Mouse (Mus musculus): Measurements from ENCODE around the gene Tmed9. TPM values are rescaled to one million over a fixed set of nuclear protein-coding genes. Genes with fewer than 3 reads are reported as not detected.

The Tmed9 gene
- polyA plus RNA-seq (2014; fragmentation: Nextera tagmentation; extraction: Ambion mirVana): 55.6 and 57.8 TPM in 2 replicates

GRCm38 (mm10) chr13:55573432-55573831, at the start of gene Tmed9:
Gene Tmed9, plus strand, starts transcription at chr13:55573732.
- Histone ChIP-seq H3K36me3 (replicated peaks; ENCODE audit: control insufficient read depth, insufficient read depth, low read depth, low read length) (no peaks in the 10 kb centered on the region; the same call in 1 of the 2 replicates), H3K4me3 (ENCODE audit: low read depth, low read length) (no peak within 1 kb of the TSS), H3K4me2 (ENCODE audit: low read depth, low read length) (no peak within 1 kb of the TSS), H3K9ac (replicated peaks; ENCODE audit: low read length) (no peak within 1 kb of the TSS), H3K27ac (replicated peaks; ENCODE audit: low read depth, low read length) (no peak within 1 kb of the TSS), H3K4me1 (ENCODE audit: control insufficient read depth, insufficient read depth, low read length) (peaks cover 5% of the 10 kb centered on the region), H3K27me3 (ENCODE audit: control insufficient read depth, insufficient read depth, low read length) (no peaks in the 10 kb centered on the region), H3K9me3 (replicated peaks; ENCODE audit: control insufficient read depth, low read length) (no peaks in the 10 kb centered on the region)
- ATAC-seq (replicated peaks; ENCODE audit: insufficient number of reproducible peaks, low FRiP score, low TSS enrichment, low read depth) (no peak), DNase-seq (ENCODE audit: low spot score) (no peak)
- 97% methylated on average over 2 of the region's 2 CpGs for WGBS

GRCm38 (mm10) chr13:55523951-55524600, 49.5 kb upstream of the Tmed9 start:
- no peak overlapping the region for H3K9ac ChIP-seq (replicated peaks; ENCODE audit: low read length)

GRCm38 (mm10) chr13:55525733-55526553, 47.6 kb upstream of the Tmed9 start:
- Histone ChIP-seq H3K36me3 (replicated peaks; ENCODE audit: control insufficient read depth, insufficient read depth, low read depth, low read length) (peaks cover 11% of the 10 kb centered on the region), H3K27me3 (ENCODE audit: control insufficient read depth, insufficient read depth, low read length) (no peaks in the 10 kb centered on the region), H3K27ac (replicated peaks; ENCODE audit: low read depth, low read length) (no peak overlapping the region), H3K4me1 (ENCODE audit: control insufficient read depth, insufficient read depth, low read length) (peaks cover 4% of the 10 kb centered on the region; the same call in 1 of the 2 replicates), H3K4me3 (ENCODE audit: low read depth, low read length) (no peak overlapping the region), H3K4me2 (ENCODE audit: low read depth, low read length) (no peak overlapping the region), H3K9ac (replicated peaks; ENCODE audit: low read length) (no peak overlapping the region), H3K9me3 (replicated peaks; ENCODE audit: control insufficient read depth, low read length) (no peaks in the 10 kb centered on the region)
- 77% methylated on average over 16 of the region's 16 CpGs for WGBS
- DNase-seq (ENCODE audit: low spot score) (no peak), ATAC-seq (replicated peaks; ENCODE audit: insufficient number of reproducible peaks, low FRiP score, low TSS enrichment, low read depth) (no peak)

More at GRCm38 (mm10) chr13:55523951-55524600, 49.5 kb upstream of the Tmed9 start:
- Histone ChIP-seq H3K27me3 (ENCODE audit: control insufficient read depth, insufficient read depth, low read length) (no peaks in the 10 kb centered on the region), H3K4me2 (ENCODE audit: low read depth, low read length) (no peak overlapping the region), H3K4me1 (ENCODE audit: control insufficient read depth, insufficient read depth, low read length) (peaks cover 4% of the 10 kb centered on the region; the same call in 1 of the 2 replicates), H3K4me3 (ENCODE audit: low read depth, low read length) (no peak overlapping the region), H3K9me3 (replicated peaks; ENCODE audit: control insufficient read depth, low read length) (no peaks in the 10 kb centered on the region), H3K36me3 (replicated peaks; ENCODE audit: control insufficient read depth, insufficient read depth, low read depth, low read length) (no peaks in the 10 kb centered on the region), H3K27ac (replicated peaks; ENCODE audit: low read depth, low read length) (no peak overlapping the region)
- ATAC-seq (replicated peaks; ENCODE audit: insufficient number of reproducible peaks, low FRiP score, low TSS enrichment, low read depth) (no peak), DNase-seq (ENCODE audit: low spot score) (no peak)
- 85% methylated on average over 23 of the region's 23 CpGs for WGBS

GRCm38 (mm10) chr13:55527212-55527611, 46.3 kb upstream of the Tmed9 start:
- H3K4me1 ChIP-seq (ENCODE audit: control insufficient read depth, insufficient read depth, low read length): peaks cover 4% of the 10 kb centered on the region; the same call in 1 of the 2 replicates
- H3K9me3 ChIP-seq (replicated peaks; ENCODE audit: control insufficient read depth, low read length): no peaks in the 10 kb centered on the region
- ATAC-seq (replicated peaks; ENCODE audit: insufficient number of reproducible peaks, low FRiP score, low TSS enrichment, low read depth) (no peak), DNase-seq (ENCODE audit: low spot score) (no peak)
- no peak overlapping the region for H3K9ac ChIP-seq (replicated peaks; ENCODE audit: low read length)
- H3K36me3 ChIP-seq (replicated peaks; ENCODE audit: control insufficient read depth, insufficient read depth, low read depth, low read length): peaks cover 19% of the 10 kb centered on the region
- H3K4me3 ChIP-seq (ENCODE audit: low read depth, low read length): no peak overlapping the region
- WGBS: 87% methylated on average over 16 of the region's 16 CpGs
- H3K27ac ChIP-seq (replicated peaks; ENCODE audit: low read depth, low read length): no peak overlapping the region
- H3K27me3 ChIP-seq (ENCODE audit: control insufficient read depth, insufficient read depth, low read length): no peaks in the 10 kb centered on the region
- H3K4me2 ChIP-seq (ENCODE audit: low read depth, low read length): no peak overlapping the region

- WGBS: 79% methylated on average over 18 of the region's 18 CpGs
- Histone ChIP-seq H3K27ac (replicated peaks; ENCODE audit: low read depth, low read length) (no peak overlapping the region), H3K4me3 (ENCODE audit: low read depth, low read length) (no peak overlapping the region), H3K9me3 (replicated peaks; ENCODE audit: control insufficient read depth, low read length) (no peaks in the 10 kb centered on the region), H3K27me3 (ENCODE audit: control insufficient read depth, insufficient read depth, low read length) (no peaks in the 10 kb centered on the region), H3K36me3 (replicated peaks; ENCODE audit: control insufficient read depth, insufficient read depth, low read depth, low read length) (peaks cover 19% of the 10 kb centered on the region), H3K4me2 (ENCODE audit: low read depth, low read length) (no peak overlapping the region), H3K4me1 (ENCODE audit: control insufficient read depth, insufficient read depth, low read length) (peaks cover 4% of the 10 kb centered on the region; the same call in 1 of the 2 replicates), H3K9ac (replicated peaks; ENCODE audit: low read length) (no peak overlapping the region)
- DNase-seq (ENCODE audit: low spot score) (no peak), ATAC-seq (replicated peaks; ENCODE audit: insufficient number of reproducible peaks, low FRiP score, low TSS enrichment, low read depth) (no peak)
Measured at GRCm38 (mm10) chr13:55527834-55528772, 45.4 kb upstream of the Tmed9 start.

- DNase-seq (ENCODE audit: low spot score): no peak
- 81% methylated on average over 8 of the region's 8 CpGs for WGBS
- H3K4me1 ChIP-seq (ENCODE audit: control insufficient read depth, insufficient read depth, low read length): no peaks in the 10 kb centered on the region
- no peak within 1 kb of the TSS for H3K4me3 ChIP-seq (ENCODE audit: low read depth, low read length)
- no peak within 1 kb of the TSS for H3K9ac ChIP-seq (replicated peaks; ENCODE audit: low read length)
- H3K27me3 ChIP-seq (ENCODE audit: control insufficient read depth, insufficient read depth, low read length): no peaks in the 10 kb centered on the region
- H3K9me3 ChIP-seq (replicated peaks; ENCODE audit: control insufficient read depth, low read length): no peaks in the 10 kb centered on the region
- H3K27ac ChIP-seq (replicated peaks; ENCODE audit: low read depth, low read length): no peak within 1 kb of the TSS
- ATAC-seq (replicated peaks; ENCODE audit: insufficient number of reproducible peaks, low FRiP score, low TSS enrichment, low read depth): no peak
- no peak within 1 kb of the TSS for H3K4me2 ChIP-seq (ENCODE audit: low read depth, low read length)
- H3K36me3 ChIP-seq (replicated peaks; ENCODE audit: control insufficient read depth, insufficient read depth, low read depth, low read length): peaks cover 19% of the 10 kb centered on the region
Measured at GRCm38 (mm10) chr13:55529198-55529915, 44.2 kb upstream of the Tmed9 start, which contains the start of gene Dok3. Gene Dok3, minus strand, starts transcription at chr13:55529296.

GRCm38 (mm10) chr13:55535191-55535590, 38.3 kb upstream of the Tmed9 start:
- no peaks in the 10 kb centered on the region for H3K9me3 ChIP-seq (replicated peaks; ENCODE audit: control insufficient read depth, low read length)
- no peak overlapping the region for H3K9ac ChIP-seq (replicated peaks; ENCODE audit: low read length)
- no peaks in the 10 kb centered on the region for H3K27me3 ChIP-seq (ENCODE audit: control insufficient read depth, insufficient read depth, low read length)
- WGBS: 92% methylated on average over 15 of the region's 15 CpGs
- no peak overlapping the region for H3K27ac ChIP-seq (replicated peaks; ENCODE audit: low read depth, low read length)
- H3K4me2 ChIP-seq (ENCODE audit: low read depth, low read length): no peak overlapping the region
- H3K4me1 ChIP-seq (ENCODE audit: control insufficient read depth, insufficient read depth, low read length): no peaks in the 10 kb centered on the region
- peaks cover 20% of the 10 kb centered on the region for H3K36me3 ChIP-seq (replicated peaks; ENCODE audit: control insufficient read depth, insufficient read depth, low read depth, low read length)
- H3K4me3 ChIP-seq (ENCODE audit: low read depth, low read length): peak overlapping the region; percentile 87
- ATAC-seq (replicated peaks; ENCODE audit: insufficient number of reproducible peaks, low FRiP score, low TSS enrichment, low read depth) (no peak), DNase-seq (ENCODE audit: low spot score) (no peak)
